Mouse (Mus musculus): ENCODE measurements at regions not wholly inside any gene's neighbourhood (a gene's known extent, or its start where the extent isn't known, plus 50 kb on each side); places are given as distances from the start of the nearest gene placed in this dataset.

DNA sequence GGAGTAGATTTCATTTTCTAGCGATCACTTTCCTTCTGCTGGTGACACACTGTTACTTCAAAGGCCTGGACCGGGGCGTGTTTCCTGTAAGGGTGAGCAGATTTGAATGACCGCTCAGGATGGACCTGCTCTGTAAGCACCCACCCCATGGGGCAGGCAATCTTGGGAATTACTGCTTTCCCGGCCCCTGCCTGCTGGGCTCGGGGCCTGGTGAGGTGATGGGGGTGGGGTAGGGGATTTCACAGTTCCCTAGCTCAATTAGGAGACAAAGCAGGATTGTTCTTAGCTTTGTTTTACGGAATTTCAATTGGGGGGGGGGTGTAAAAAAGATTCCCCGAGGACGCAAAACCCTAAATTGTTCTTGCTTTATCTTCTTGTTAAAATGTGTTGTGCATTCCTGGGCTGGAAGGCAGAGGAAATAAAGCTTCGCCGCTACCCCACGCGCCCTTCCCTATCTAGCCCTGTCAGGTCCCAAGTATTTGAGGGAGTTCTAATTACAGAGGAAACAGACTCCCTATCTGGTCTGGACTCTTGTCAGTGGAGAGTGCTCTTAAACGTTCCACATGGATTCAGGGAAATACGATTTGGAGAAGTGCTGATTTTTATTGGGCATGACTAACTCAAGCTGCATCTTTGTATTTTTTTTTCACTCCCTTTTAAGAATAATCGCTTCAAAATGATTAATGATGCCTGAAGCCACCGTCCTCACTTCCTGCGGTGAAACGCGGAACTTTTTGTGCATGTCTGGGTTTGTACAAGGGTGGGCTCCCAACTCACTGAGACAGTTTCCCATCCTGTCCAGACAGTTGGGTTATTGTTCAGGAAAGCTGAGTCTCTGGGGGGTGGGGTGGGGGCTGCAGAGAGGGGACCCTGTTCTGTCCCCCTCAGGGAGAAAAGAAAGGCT lies 194.3 kb downstream of the Enc1 start:
- H3K4me1 ChIP-seq (ENCODE audit: control insufficient read depth, insufficient read depth, low read length) = peaks cover 6% of the 10 kb centered on the region; the same call in 1 of the 2 replicates
- no peak for DNase-seq
- 16% methylated on average over 20 of the region's 20 CpGs for WGBS
- TF ChIP-seq CTCF (IDR thresholded peaks at IDR 0.05; ENCODE audit: insufficient read depth, low read length) = no peak
- no peak for TF ChIP-seq POLR2A (IDR thresholded peaks at IDR 0.05; ENCODE audit: borderline replicate concordance, extremely low read depth, low read depth, low read length)
- H3K4me3 ChIP-seq (replicated peaks; ENCODE audit: extremely low read depth, low read depth, low read length) = no peak overlapping the region

DNA sequence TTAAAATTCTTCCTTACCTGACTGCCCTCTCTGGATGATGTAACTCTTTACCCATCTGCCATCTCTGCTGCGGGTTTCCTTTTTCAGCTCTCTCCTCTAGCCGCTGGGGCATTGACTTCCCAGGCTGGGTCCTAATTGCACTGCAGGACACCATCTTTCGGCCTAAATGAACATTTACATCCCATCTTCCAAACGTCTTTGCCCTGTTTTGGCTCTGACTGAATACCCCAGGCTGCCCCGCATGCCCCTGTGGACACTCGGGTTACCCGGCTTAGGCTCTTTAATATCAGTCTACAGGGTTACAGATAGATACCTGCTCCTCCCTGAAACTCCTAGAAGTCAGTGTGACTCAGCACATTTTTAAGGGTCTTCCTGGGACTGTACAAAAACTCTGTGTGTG lies 193.3 kb downstream of the Enc1 start:
- no peak for DNase-seq
- TF ChIP-seq POLR2A (IDR thresholded peaks at IDR 0.05; ENCODE audit: borderline replicate concordance, extremely low read depth, low read depth, low read length) = no peak
- no peak for TF ChIP-seq CTCF (IDR thresholded peaks at IDR 0.05; ENCODE audit: insufficient read depth, low read length)
- WGBS = 91% methylated on average over 7 of the region's 7 CpGs
- H3K4me1 ChIP-seq (ENCODE audit: control insufficient read depth, insufficient read depth, low read length) = peaks cover 4% of the 10 kb centered on the region; the same call in 1 of the 2 replicates
- no peak overlapping the region for H3K4me3 ChIP-seq (replicated peaks; ENCODE audit: extremely low read depth, low read depth, low read length)

DNA sequence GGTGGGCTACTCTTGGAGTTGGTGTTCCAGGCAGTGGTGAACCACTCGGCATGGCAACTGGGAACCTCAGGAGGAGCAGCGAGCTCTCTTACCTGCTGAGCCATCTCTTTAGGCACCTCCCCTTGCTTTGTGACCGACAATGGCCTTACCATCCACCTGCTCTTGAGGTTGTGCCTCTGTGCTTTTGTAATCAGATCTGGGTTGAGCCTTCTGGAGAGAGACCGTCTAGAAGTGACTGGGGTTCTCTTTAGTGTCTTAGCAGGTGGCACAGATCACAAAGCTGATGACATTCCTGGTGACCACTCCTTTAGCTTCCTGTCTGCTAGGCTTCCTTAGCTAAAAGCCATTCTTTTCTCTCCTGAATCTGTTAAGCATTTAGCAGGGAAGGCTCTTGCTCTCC lies 191.7 kb downstream of the Enc1 start:
- no peak for TF ChIP-seq POLR2A (IDR thresholded peaks at IDR 0.05; ENCODE audit: borderline replicate concordance, extremely low read depth, low read depth, low read length)
- TF ChIP-seq CTCF (IDR thresholded peaks at IDR 0.05; ENCODE audit: insufficient read depth, low read length) = no peak
- DNase-seq = no peak
- 68% methylated on average over 4 of the region's 4 CpGs for WGBS
- Histone ChIP-seq H3K4me3 (replicated peaks; ENCODE audit: extremely low read depth, low read depth, low read length) (no peak overlapping the region), H3K4me1 (ENCODE audit: control insufficient read depth, insufficient read depth, low read length) (peaks cover 4% of the 10 kb centered on the region; the same call in 1 of the 2 replicates)

DNA sequence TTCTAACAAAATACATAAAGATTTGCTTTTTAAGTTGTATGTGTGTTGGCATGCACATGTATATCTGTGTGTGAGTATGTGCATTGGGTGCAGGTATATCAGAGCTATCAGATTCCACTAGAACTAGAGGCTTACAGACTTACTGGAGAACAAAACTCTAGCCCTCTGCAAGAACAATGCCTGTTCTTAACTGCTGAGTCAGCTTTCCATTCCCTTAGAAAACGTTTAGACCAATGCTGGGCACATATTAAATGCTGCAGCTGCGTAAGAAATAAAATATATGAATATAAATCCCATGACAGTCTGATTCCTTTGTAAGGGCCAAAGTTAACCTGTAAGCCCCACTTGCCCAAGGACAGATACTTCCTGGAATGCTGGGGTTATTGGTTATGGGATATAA lies 190.0 kb downstream of the Enc1 start:
- no peak overlapping the region for H3K4me3 ChIP-seq (replicated peaks; ENCODE audit: extremely low read depth, low read depth, low read length)
- WGBS = 61% methylated on average over 2 of the region's 2 CpGs
- TF ChIP-seq POLR2A (IDR thresholded peaks at IDR 0.05; ENCODE audit: borderline replicate concordance, extremely low read depth, low read depth, low read length) (no peak), CTCF (IDR thresholded peaks at IDR 0.05; ENCODE audit: insufficient read depth, low read length) (no peak)
- H3K4me1 ChIP-seq (ENCODE audit: control insufficient read depth, insufficient read depth, low read length) = peaks cover 3% of the 10 kb centered on the region; the same call in 1 of the 2 replicates
- no peak for DNase-seq

DNA sequence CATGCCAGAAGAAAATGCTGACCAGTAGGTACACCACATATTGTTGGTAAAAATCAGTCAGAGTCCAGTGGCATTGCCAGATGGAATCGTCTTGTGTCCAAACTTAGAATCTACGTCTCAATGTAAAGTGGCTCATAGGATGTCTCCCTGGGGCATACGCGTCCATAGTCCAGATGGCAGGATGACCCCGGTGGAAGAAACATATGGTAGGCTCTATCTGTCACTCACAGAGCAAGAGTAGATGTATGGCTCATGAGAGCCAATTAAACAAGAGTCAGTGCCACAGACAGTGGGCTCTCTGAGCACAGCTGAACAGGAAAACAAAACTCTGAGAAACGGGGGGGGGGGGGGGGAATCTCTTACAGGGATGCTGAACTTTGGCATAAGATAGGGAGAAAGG lies 187.3 kb downstream of the Enc1 start:
- TF ChIP-seq CTCF (IDR thresholded peaks at IDR 0.05; ENCODE audit: insufficient read depth, low read length) = no peak
- TF ChIP-seq POLR2A (IDR thresholded peaks at IDR 0.05; ENCODE audit: borderline replicate concordance, extremely low read depth, low read depth, low read length) = no peak
- no peaks in the 10 kb centered on the region for H3K4me1 ChIP-seq (ENCODE audit: control insufficient read depth, insufficient read depth, low read length)
- no peak overlapping the region for H3K4me3 ChIP-seq (replicated peaks; ENCODE audit: extremely low read depth, low read depth, low read length)
- 72% methylated on average over 6 of the region's 6 CpGs for WGBS
- no peak for DNase-seq

DNA sequence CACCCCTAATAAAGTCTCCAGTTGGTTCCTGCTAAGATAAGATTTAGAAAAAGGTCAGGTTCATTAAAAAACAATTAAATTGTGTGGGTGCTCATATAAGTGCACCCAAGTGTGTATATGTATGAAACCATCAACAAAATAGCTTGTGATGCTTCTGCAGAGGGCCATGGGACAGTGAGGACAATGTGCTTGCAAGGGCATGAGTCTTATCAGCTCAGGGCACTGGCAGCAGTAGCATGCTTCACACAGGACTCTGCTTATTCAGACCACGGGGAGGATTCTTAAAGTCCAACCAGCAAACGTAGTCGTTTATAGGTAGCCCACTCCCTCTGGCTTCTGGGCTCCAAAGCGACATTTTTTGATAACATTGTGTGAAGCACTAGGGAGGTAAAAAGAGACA lies 186.6 kb downstream of the Enc1 start:
- 71% methylated on average over 4 of the region's 4 CpGs for WGBS
- no peak overlapping the region for H3K4me3 ChIP-seq (replicated peaks; ENCODE audit: extremely low read depth, low read depth, low read length)
- no peak for DNase-seq
- H3K4me1 ChIP-seq (ENCODE audit: control insufficient read depth, insufficient read depth, low read length) = no peaks in the 10 kb centered on the region
- TF ChIP-seq CTCF (IDR thresholded peaks at IDR 0.05; ENCODE audit: insufficient read depth, low read length) (no peak), POLR2A (IDR thresholded peaks at IDR 0.05; ENCODE audit: borderline replicate concordance, extremely low read depth, low read depth, low read length) (no peak)

DNA sequence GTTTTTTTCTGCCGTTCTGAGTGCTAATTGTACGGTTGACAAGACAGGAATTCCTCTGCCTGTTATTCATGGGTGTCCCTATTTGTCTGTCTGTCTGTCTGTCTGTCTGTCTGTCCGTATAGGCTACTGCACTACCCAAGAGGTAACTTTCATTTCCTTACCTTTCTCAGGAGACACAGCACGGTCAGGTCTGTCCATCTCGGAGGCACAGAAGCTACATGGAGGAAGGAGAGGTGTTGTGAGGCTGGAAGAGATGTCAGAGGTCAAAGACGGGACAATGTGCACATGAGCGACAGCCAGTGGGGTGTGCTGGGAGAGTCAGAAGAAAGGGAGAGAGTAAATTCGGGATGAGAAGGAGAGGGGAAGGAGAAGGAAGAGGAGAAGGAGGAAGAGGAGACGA lies 184.8 kb downstream of the Enc1 start:
- no peak for DNase-seq
- 88% methylated on average over 9 of the region's 9 CpGs for WGBS
- H3K4me3 ChIP-seq (replicated peaks; ENCODE audit: extremely low read depth, low read depth, low read length) = no peak overlapping the region
- TF ChIP-seq CTCF (IDR thresholded peaks at IDR 0.05; ENCODE audit: insufficient read depth, low read length) = no peak
- TF ChIP-seq POLR2A (IDR thresholded peaks at IDR 0.05; ENCODE audit: borderline replicate concordance, extremely low read depth, low read depth, low read length) = no peak
- no peaks in the 10 kb centered on the region for H3K4me1 ChIP-seq (ENCODE audit: control insufficient read depth, insufficient read depth, low read length)

DNA sequence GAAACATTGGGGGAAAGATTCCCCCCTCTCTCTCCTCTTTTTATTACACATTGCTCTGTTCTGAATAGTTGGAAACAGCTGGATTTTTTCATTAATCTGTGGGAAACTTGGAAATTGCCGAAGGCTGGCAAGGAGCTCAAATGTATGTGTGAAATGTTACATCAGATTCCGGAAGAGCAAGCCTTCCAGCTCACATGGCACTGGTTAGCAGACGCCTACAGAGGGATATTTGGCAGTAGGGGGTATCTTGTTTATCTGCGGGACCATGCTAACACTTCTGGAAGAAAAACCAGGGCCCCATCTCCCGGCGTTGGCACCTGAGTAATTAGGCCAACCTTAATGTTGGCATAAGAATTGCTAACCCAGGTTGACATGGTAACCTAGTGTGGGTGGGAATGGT lies 183.0 kb downstream of the Enc1 start:
- WGBS = 63% methylated on average over 6 of the region's 6 CpGs
- TF ChIP-seq POLR2A (IDR thresholded peaks at IDR 0.05; ENCODE audit: borderline replicate concordance, extremely low read depth, low read depth, low read length) (no peak), CTCF (IDR thresholded peaks at IDR 0.05; ENCODE audit: insufficient read depth, low read length) (no peak)
- DNase-seq = no peak

DNA sequence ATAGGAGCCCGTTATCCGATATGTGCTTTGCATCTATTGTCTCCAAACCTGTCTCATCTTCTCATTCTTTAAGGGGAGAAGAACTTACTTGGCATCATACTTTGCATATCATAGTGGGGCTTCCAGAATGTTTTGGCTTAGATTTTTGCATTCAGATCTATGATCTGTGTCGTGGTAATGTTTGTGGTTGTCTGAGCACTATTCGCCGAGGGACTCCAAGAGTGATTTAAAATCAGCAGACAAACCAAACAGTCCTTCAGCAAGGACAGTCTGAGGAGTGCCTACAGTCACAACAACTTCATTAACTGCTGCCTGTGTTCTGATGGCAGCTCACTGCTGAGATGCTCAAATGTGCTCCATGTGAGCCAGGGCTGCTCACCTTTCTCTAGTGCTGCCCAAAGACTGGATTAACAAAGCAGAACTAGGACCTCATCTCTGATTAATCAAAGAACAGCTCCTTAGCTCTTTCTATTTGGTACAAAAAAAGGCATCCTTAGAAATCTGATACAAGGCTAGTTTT lies 182.5 kb downstream of the Enc1 start:
- Histone ChIP-seq H3K4me3 (replicated peaks; ENCODE audit: extremely low read depth, low read depth, low read length) (no peak overlapping the region), H3K4me1 (ENCODE audit: control insufficient read depth, insufficient read depth, low read length) (no peaks in the 10 kb centered on the region)
- no peak for DNase-seq
- no peak for TF ChIP-seq POLR2A (IDR thresholded peaks at IDR 0.05; ENCODE audit: borderline replicate concordance, extremely low read depth, low read depth, low read length)
- no peak for TF ChIP-seq CTCF (IDR thresholded peaks at IDR 0.05; ENCODE audit: insufficient read depth, low read length)
- WGBS = 73% methylated on average over 5 of the region's 5 CpGs

More for the DNA sequence above, 183.0 kb downstream of the Enc1 start:
- Histone ChIP-seq H3K4me1 (ENCODE audit: control insufficient read depth, insufficient read depth, low read length) (no peaks in the 10 kb centered on the region), H3K4me3 (replicated peaks; ENCODE audit: extremely low read depth, low read depth, low read length) (no peak overlapping the region)

DNA sequence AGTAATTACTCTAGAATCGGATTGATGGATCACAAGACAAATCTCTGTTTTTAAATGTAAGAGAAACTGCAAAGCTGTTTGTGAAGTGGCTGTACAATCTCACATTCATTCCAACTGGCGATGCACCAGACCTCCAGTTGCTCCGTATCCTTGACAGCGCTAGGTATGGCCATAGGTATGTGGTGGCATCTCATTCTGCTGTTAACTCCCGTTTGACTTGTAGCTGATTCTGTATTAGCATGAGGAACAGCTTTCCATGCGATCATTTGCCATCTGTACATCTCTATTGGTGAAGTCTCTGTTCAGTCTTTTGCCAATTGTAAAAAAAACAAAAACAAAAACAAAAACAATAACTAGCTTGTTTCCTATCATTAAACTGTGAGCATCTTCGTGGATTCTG lies 182.0 kb downstream of the Enc1 start:
- WGBS = 86% methylated on average over 7 of the region's 7 CpGs
- Histone ChIP-seq H3K4me1 (ENCODE audit: control insufficient read depth, insufficient read depth, low read length) (no peaks in the 10 kb centered on the region), H3K4me3 (replicated peaks; ENCODE audit: extremely low read depth, low read depth, low read length) (no peak overlapping the region)
- TF ChIP-seq CTCF (IDR thresholded peaks at IDR 0.05; ENCODE audit: insufficient read depth, low read length) (no peak), POLR2A (IDR thresholded peaks at IDR 0.05; ENCODE audit: borderline replicate concordance, extremely low read depth, low read depth, low read length) (no peak)
- DNase-seq = no peak

Data from lung, adult 2 months (tissue).